Mouse (Mus musculus): ENCODE data around the gene Mbl1. TPM values are rescaled to one million over a fixed set of nuclear protein-coding genes. Genes with fewer than 3 reads are reported as not detected.

Gene Mbl1
- polyA plus RNA-seq, 1 experiment = not detected

- Histone ChIP-seq H3K27ac (ENCODE audit: insufficient read depth, low read length) (no peak overlapping the region), H3K4me3 (ENCODE audit: extremely low read depth, insufficient read depth, insufficient read length) (no peak overlapping the region), H3K36me3 (ENCODE audit: control insufficient read depth, insufficient read depth, low read length) (no peaks in the 10 kb centered on the region), H3K27me3 (ENCODE audit: control insufficient read depth, insufficient read depth, low read length) (no peaks in the 10 kb centered on the region), H3K4me1 (ENCODE audit: control insufficient read depth, insufficient read depth, insufficient read length) (no peaks in the 10 kb centered on the region)
- no peak for DNase-seq (ENCODE audit: low read depth in 1 of 2, low spot score in 2 of 2)
- WGBS = 81% methylated on average over 5 of the region's 5 CpGs
- TF ChIP-seq CTCF (IDR thresholded peaks at IDR 0.05; ENCODE audit: extremely low read depth, insufficient read depth, insufficient read length, insufficient replicate concordance) (no peak), POLR2A (IDR thresholded peaks at IDR 0.05; ENCODE audit: low read depth, low read length) (no peak)
These were observed 26.6 kb upstream of the Mbl1 start for GRCm38 (mm10) chr14:41124683-41125082.

GRCm38 (mm10) chr14:41127997-41128396, 23.3 kb upstream of the Mbl1 start:
- Histone ChIP-seq H3K36me3 (ENCODE audit: control insufficient read depth, insufficient read depth, low read length) (no peaks in the 10 kb centered on the region), H3K4me1 (ENCODE audit: control insufficient read depth, insufficient read depth, insufficient read length) (no peaks in the 10 kb centered on the region), H3K27me3 (ENCODE audit: control insufficient read depth, insufficient read depth, low read length) (no peaks in the 10 kb centered on the region), H3K27ac (ENCODE audit: insufficient read depth, low read length) (no peak overlapping the region), H3K4me3 (ENCODE audit: extremely low read depth, insufficient read depth, insufficient read length) (no peak overlapping the region)
- 18% methylated on average over 4 of the region's 4 CpGs for WGBS
- TF ChIP-seq CTCF (IDR thresholded peaks at IDR 0.05; ENCODE audit: extremely low read depth, insufficient read depth, insufficient read length, insufficient replicate concordance) (no peak), POLR2A (IDR thresholded peaks at IDR 0.05; ENCODE audit: low read depth, low read length) (no peak)
- no peak for DNase-seq (ENCODE audit: low read depth in 1 of 2, low spot score in 2 of 2)

- H3K36me3 ChIP-seq (ENCODE audit: control insufficient read depth, insufficient read depth, low read length) = no peaks in the 10 kb centered on the region
- no peak within 1 kb of the TSS for H3K27ac ChIP-seq (ENCODE audit: insufficient read depth, low read length)
- DNase-seq (ENCODE audit: low read depth in 1 of 2, low spot score in 2 of 2) = no peak
- H3K4me1 ChIP-seq (ENCODE audit: control insufficient read depth, insufficient read depth, insufficient read length) = no peaks in the 10 kb centered on the region
- 78% methylated on average over 7 of the region's 7 CpGs for WGBS
- H3K27me3 ChIP-seq (ENCODE audit: control insufficient read depth, insufficient read depth, low read length) = no peaks in the 10 kb centered on the region
- TF ChIP-seq POLR2A (IDR thresholded peaks at IDR 0.05; ENCODE audit: low read depth, low read length) (no peak), CTCF (IDR thresholded peaks at IDR 0.05; ENCODE audit: extremely low read depth, insufficient read depth, insufficient read length, insufficient replicate concordance) (no peak)
- no peak within 1 kb of the TSS for H3K4me3 ChIP-seq (ENCODE audit: extremely low read depth, insufficient read depth, insufficient read length)
These were observed 19.7 kb upstream of the Mbl1 start, which contains the start of gene Sftpa1 for GRCm38 (mm10) chr14:41131540-41131939. Gene Sftpa1 (plus strand): TSS chr14:41131782.

GRCm38 (mm10) chr14:41137006-41137405, 14.3 kb upstream of the Mbl1 start:
- no peak for DNase-seq (ENCODE audit: low read depth in 1 of 2, low spot score in 2 of 2)
- no peak for TF ChIP-seq CTCF (IDR thresholded peaks at IDR 0.05; ENCODE audit: extremely low read depth, insufficient read depth, insufficient read length, insufficient replicate concordance)
- TF ChIP-seq POLR2A (IDR thresholded peaks at IDR 0.05; ENCODE audit: low read depth, low read length) = no peak

GRCm38 (mm10) chr14:41140686-41141085, 10.6 kb upstream of the Mbl1 start:
- no peak overlapping the region for H3K27ac ChIP-seq (ENCODE audit: insufficient read depth, low read length)
- no peaks in the 10 kb centered on the region for H3K36me3 ChIP-seq (ENCODE audit: control insufficient read depth, insufficient read depth, low read length)
- H3K4me1 ChIP-seq (ENCODE audit: control insufficient read depth, insufficient read depth, insufficient read length) = no peaks in the 10 kb centered on the region
- no peak for DNase-seq (ENCODE audit: low read depth in 1 of 2, low spot score in 2 of 2)
- H3K4me3 ChIP-seq (ENCODE audit: extremely low read depth, insufficient read depth, insufficient read length) = no peak overlapping the region
- TF ChIP-seq POLR2A (IDR thresholded peaks at IDR 0.05; ENCODE audit: low read depth, low read length) = no peak
- no peak for TF ChIP-seq CTCF (IDR thresholded peaks at IDR 0.05; ENCODE audit: extremely low read depth, insufficient read depth, insufficient read length, insufficient replicate concordance)
- 81% methylated on average over 1 of the region's 1 CpGs for WGBS
- H3K27me3 ChIP-seq (ENCODE audit: control insufficient read depth, insufficient read depth, low read length) = no peaks in the 10 kb centered on the region

More at GRCm38 (mm10) chr14:41137006-41137405, 14.3 kb upstream of the Mbl1 start:
- Histone ChIP-seq H3K27me3 (ENCODE audit: control insufficient read depth, insufficient read depth, low read length) (no peaks in the 10 kb centered on the region), H3K4me3 (ENCODE audit: extremely low read depth, insufficient read depth, insufficient read length) (no peak overlapping the region), H3K4me1 (ENCODE audit: control insufficient read depth, insufficient read depth, insufficient read length) (no peaks in the 10 kb centered on the region), H3K27ac (ENCODE audit: insufficient read depth, low read length) (no peak overlapping the region), H3K36me3 (ENCODE audit: control insufficient read depth, insufficient read depth, low read length) (no peaks in the 10 kb centered on the region)

GRCm38 (mm10) chr14:41146035-41146434, 5.2 kb upstream of the Mbl1 start:
- DNase-seq (ENCODE audit: low read depth in 1 of 2, low spot score in 2 of 2) = no peak
- TF ChIP-seq CTCF (IDR thresholded peaks at IDR 0.05; ENCODE audit: extremely low read depth, insufficient read depth, insufficient read length, insufficient replicate concordance) (no peak), POLR2A (IDR thresholded peaks at IDR 0.05; ENCODE audit: low read depth, low read length) (no peak)
- Histone ChIP-seq H3K4me3 (ENCODE audit: extremely low read depth, insufficient read depth, insufficient read length) (no peak overlapping the region), H3K36me3 (ENCODE audit: control insufficient read depth, insufficient read depth, low read length) (no peaks in the 10 kb centered on the region), H3K27me3 (ENCODE audit: control insufficient read depth, insufficient read depth, low read length) (no peaks in the 10 kb centered on the region), H3K27ac (ENCODE audit: insufficient read depth, low read length) (no peak overlapping the region), H3K4me1 (ENCODE audit: control insufficient read depth, insufficient read depth, insufficient read length) (no peaks in the 10 kb centered on the region)
- 73% methylated on average over 6 of the region's 6 CpGs for WGBS

- Histone ChIP-seq H3K4me3 (ENCODE audit: extremely low read depth, insufficient read depth, insufficient read length) (no peak overlapping the region), H3K36me3 (ENCODE audit: control insufficient read depth, insufficient read depth, low read length) (no peaks in the 10 kb centered on the region), H3K27me3 (ENCODE audit: control insufficient read depth, insufficient read depth, low read length) (no peaks in the 10 kb centered on the region), H3K27ac (ENCODE audit: insufficient read depth, low read length) (no peak overlapping the region), H3K4me1 (ENCODE audit: control insufficient read depth, insufficient read depth, insufficient read length) (no peaks in the 10 kb centered on the region)
- TF ChIP-seq POLR2A (IDR thresholded peaks at IDR 0.05; ENCODE audit: low read depth, low read length) (no peak), CTCF (IDR thresholded peaks at IDR 0.05; ENCODE audit: extremely low read depth, insufficient read depth, insufficient read length, insufficient replicate concordance) (no peak)
- DNase-seq (ENCODE audit: low read depth in 1 of 2, low spot score in 2 of 2) = no peak
- WGBS = 68% methylated on average over 3 of the region's 3 CpGs
These were observed 4.3 kb upstream of the Mbl1 start for GRCm38 (mm10) chr14:41146922-41147321.

All from spleen, adult 2 months (tissue).